Mouse (Mus musculus) heart, postnatal 25 days (tissue): ENCODE data around the gene Vmn2r97. TPM values are rescaled to one million over a fixed set of nuclear protein-coding genes. Genes with fewer than 3 reads are reported as not detected.
"Not testable (repeated sequence)": the region's sequence is repeated elsewhere in the genome, so short reads cannot be mapped to it uniquely, and the experiment has no call there.

Source experiments
- DNase-seq: peaks from one replicate; pipeline ENCODE4 v3.0.0; 2022; ENCODE audit warnings: low spot score
- intact Hi-C: fragments of 180-260 bp; cut with DNase I; formaldehyde crosslinking; loops from one replicate; pipeline ENCODE4 v1.15.1; 2025
- total RNA-seq, 2 experiments: library from RNA; stranded (reverse); gene quantifications; 2 replicates each; pipeline ENCODE4 v1.2.3; 2021

The Vmn2r97 gene
- total RNA-seq = not detected

DNA sequence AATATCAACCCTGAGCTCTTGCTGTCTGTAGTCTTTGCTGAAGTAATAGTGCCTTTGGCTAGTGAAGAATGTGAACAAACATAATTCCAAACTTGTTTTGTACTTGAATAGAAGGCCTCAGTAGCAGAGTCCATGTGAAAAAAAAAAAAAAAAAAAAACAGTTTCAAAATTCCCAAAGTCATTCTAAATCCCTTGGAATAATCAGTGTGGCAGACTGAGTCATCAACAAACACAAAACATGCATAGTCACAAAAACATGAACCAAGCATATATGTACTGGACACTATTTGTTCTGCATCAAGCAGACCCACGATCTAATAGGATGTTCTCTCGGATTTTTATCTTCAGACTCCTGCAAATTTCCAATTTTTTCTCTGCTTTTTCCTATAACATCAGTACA, at the start of gene Vmn2r97:
Gene Vmn2r97 (plus strand): TSS at position 301 of the 400 bp plus-strand sequence.
- DNase-seq, intact Hi-C loops: not testable (repeated sequence)

DNA sequence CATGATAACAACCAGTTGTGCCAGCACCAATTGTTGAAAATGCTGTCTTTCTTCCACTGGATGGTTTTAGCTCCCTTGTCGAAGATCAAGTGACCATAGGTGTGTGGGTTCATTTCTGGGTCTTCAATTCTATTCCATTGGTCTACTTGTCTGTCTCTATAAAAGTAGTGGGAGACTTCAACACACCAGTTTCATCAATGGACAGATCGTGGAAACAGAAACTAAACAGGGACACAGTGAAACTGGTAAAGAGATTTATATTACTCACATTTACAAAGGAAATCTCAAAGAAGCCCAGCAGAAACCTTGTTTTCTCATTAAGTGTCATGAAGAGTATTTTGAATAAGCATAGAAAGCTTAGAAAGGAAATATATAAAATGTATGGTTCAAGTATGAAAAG, 31.7 kb upstream of the Vmn2r97 start:
- DNase-seq, intact Hi-C loops: not testable (repeated sequence)

DNA sequence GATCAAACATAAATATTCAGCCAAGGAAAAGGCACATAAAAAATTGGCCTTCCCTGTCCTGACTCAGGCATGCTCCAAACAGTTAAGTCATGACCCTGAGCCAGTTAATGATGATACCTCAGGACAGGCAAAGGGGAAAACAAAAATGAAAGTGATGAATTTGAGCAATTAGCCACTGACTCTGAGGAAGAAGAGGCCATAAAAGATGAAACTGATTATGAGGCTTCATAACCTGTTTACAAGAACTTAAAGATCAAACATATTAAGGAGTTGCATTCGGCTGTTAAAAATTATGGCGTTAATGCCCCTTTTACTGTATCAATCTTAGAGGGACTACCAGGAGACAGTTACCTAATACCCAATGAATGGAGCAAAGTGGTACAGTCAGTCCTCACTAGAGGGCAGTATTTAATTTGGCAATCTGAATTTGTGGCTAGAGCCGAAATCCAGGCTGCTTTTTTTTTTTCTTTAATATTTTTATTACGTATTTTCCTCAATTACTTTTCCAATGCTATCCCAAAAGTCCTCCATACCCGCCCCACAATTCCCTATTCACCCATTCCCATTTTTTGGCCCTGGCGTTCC, 24.3 kb upstream of the Vmn2r97 start:
- intact Hi-C loops = no loop called here
- DNase-seq = no peak

DNA sequence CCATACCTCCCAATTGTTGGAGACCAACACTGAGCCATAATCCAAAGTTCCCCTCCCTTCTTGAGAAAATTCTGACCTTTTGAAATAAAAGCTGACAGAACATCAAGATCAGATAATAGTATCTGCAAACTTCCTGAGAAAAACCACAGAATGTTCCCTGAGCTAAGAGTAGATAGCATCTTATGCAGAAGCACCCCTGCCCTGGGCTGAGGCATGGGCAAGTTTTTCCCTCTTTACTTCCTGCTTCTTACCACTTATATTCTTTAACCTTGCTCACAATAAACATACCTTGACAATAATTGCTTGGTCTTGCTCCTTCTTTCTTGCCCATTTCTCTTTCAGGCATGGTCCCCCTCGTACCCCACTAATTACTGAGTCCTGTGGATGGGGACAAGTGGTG, 43.7 kb downstream of the Vmn2r97 start:
- intact Hi-C loops, DNase-seq: not testable (repeated sequence)

DNA sequence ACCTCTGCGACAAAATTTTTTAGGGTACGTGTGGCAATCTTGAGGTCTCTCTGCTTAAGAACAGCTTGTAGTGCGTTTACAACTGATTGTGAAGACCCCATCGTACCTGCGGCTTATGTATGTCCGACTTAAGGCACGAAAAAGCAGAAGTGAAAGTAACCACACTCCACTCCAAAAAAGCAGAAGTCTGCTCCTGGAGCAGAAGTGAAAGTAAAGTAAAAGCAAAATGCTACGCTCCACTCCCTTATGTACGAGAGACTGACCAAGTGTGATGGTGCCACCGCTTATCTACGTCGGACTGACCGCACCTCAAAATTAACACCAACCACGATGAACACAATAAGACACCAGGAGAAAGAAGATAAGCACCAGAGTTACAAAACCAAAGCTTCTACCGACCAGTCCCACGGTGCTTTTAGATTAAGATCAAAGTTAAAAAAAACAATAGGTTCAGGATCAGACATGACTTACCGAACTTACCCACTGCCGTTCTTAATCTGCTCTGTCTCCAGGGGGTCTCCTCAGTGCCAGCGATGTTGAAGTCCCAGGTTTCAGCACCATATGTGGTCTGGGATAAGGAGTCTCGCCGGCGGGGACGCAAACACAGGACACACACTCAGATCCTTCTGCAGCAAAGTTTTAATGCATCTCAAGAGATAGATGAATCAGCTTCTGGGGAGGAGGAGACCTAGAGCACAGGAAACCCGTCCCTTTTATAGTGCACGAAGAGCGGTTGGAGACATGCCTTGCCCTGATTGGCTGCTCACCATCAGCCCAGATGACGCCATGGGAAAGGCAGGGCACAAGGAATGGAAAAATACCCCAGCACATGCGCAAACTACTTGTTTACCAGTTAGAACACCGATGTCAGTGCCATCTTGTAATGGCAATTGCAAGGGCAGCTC, 54.5 kb downstream of the Vmn2r97 start:
- intact Hi-C loops = no loop called here
- DNase-seq = no peak

Other genes starting within 250 kb of the Vmn2r97 start
- not detected for gene Vmn2r98, start 139.2 kb downstream of the Vmn2r97 start, total RNA-seq